Mouse (Mus musculus): ENCODE data around the gene Abcc5. TPM values are rescaled to one million over a fixed set of nuclear protein-coding genes. Genes with fewer than 3 reads are reported as not detected.

Gene Abcc5
- polyA plus RNA-seq, 1 experiment from 2014 or later, result 68.8 TPM

Other genes starting within 250 kb of the Abcc5 start
- gene Map6d1, start 185.0 kb downstream of the Abcc5 start, polyA plus RNA-seq (2014; fragmentation: Nextera tagmentation; extraction: Ambion mirVana), result 1.3 and 2.0 TPM in 2 replicates
- gene Parl, start 124.0 kb downstream of the Abcc5 start, polyA plus RNA-seq (2014; fragmentation: Nextera tagmentation; extraction: Ambion mirVana), result 103 and 107 TPM in 2 replicates
- gene Cyp2ab1, start 101.0 kb downstream of the Abcc5 start, polyA plus RNA-seq (2014; fragmentation: Nextera tagmentation; extraction: Ambion mirVana), result not detected in 2 replicates
- 135 and 138 TPM in 2 replicates for gene Eif2b5, start 72.4 kb upstream of the Abcc5 start, polyA plus RNA-seq (2014; fragmentation: Nextera tagmentation; extraction: Ambion mirVana)
- gene Dvl3, start 90.6 kb upstream of the Abcc5 start, polyA plus RNA-seq (2014; fragmentation: Nextera tagmentation; extraction: Ambion mirVana), result 42.8 and 45.4 TPM in 2 replicates
- 797 and 824 TPM in 2 replicates for gene Ap2m1, start 109.1 kb upstream of the Abcc5 start, polyA plus RNA-seq (2014; fragmentation: Nextera tagmentation; extraction: Ambion mirVana)
- 51.6 and 55.9 TPM in 2 replicates for gene Abcf3, start 122.2 kb upstream of the Abcc5 start, polyA plus RNA-seq (2014; fragmentation: Nextera tagmentation; extraction: Ambion mirVana)
- gene Vwa5b2, start 163.1 kb upstream of the Abcc5 start, polyA plus RNA-seq (2014; fragmentation: Nextera tagmentation; extraction: Ambion mirVana), result 0.80 and 1.4 TPM in 2 replicates
- 28.2 and 30.8 TPM in 2 replicates for gene Eef1akmt4, start 185.2 kb upstream of the Abcc5 start, polyA plus RNA-seq (2014; fragmentation: Nextera tagmentation; extraction: Ambion mirVana)
- 0.68 TPM in 1 of 2 replicates, not detected in the other for gene Gm49333, start 185.2 kb upstream of the Abcc5 start, polyA plus RNA-seq (2014; fragmentation: Nextera tagmentation; extraction: Ambion mirVana)
- gene Alg3, start 185.3 kb upstream of the Abcc5 start, polyA plus RNA-seq (2014; fragmentation: Nextera tagmentation; extraction: Ambion mirVana), result 46.9 and 58.9 TPM in 2 replicates
- gene Camk2n2, start 194.9 kb upstream of the Abcc5 start, polyA plus RNA-seq (2014; fragmentation: Nextera tagmentation; extraction: Ambion mirVana), result 5.0 and 5.3 TPM in 2 replicates
- 4.9 and 5.6 TPM in 2 replicates for gene Ece2, start 203.4 kb upstream of the Abcc5 start, polyA plus RNA-seq (2014; fragmentation: Nextera tagmentation; extraction: Ambion mirVana)
- gene Psmd2, start 225.3 kb upstream of the Abcc5 start, polyA plus RNA-seq (2014; fragmentation: Nextera tagmentation; extraction: Ambion mirVana), result 469 and 503 TPM in 2 replicates
- 186 and 187 TPM in 2 replicates for gene Eif4g1, start 241.9 kb upstream of the Abcc5 start, polyA plus RNA-seq (2014; fragmentation: Nextera tagmentation; extraction: Ambion mirVana)

Data from forebrain, embryonic 11.5 days (tissue).